Mouse (Mus musculus): Measurements from ENCODE around the gene Grin2b. TPM values are rescaled to one million over a fixed set of nuclear protein-coding genes. Genes with fewer than 3 reads are reported as not detected.

The Grin2b gene
- polyA plus RNA-seq, 1 experiment: not detected

- no peak for TF ChIP-seq USF1 (IDR thresholded peaks at IDR 0.05; ENCODE audit: low read depth)
- no peak for TF ChIP-seq FOSL1 (IDR thresholded peaks at IDR 0.05; ENCODE audit: insufficient read depth, low read length, poor library complexity, severe bottlenecking)
- TF ChIP-seq MAX (IDR thresholded peaks at IDR 0.05): no peak
- TF ChIP-seq MYOD1 (IDR thresholded peaks at IDR 0.05; ENCODE audit: control insufficient read depth, insufficient read length, low read depth): no peak
- TF ChIP-seq CTCF (IDR thresholded peaks at IDR 0.05; ENCODE audit: control insufficient read depth, insufficient read depth, insufficient read length): no peak
- no peak for TF ChIP-seq CEBPB (IDR thresholded peaks at IDR 0.05; ENCODE audit: low read depth)
- TF ChIP-seq MYOG (IDR thresholded peaks at IDR 0.05; ENCODE audit: control insufficient read depth, extremely low read depth, insufficient read length): no peak
- no peaks in the 10 kb centered on the region for H3K27me3 ChIP-seq (ENCODE audit: control insufficient read depth, insufficient read depth, insufficient read length)
Observed at GRCm38 (mm10) chr6:135865832-135866231, 307.5 kb downstream of the Grin2b start.

GRCm38 (mm10) chr6:135863965-135864364, 309.3 kb downstream of the Grin2b start:
- Histone ChIP-seq H3ac (ENCODE audit: control insufficient read depth, insufficient read length, low read depth) (no peak overlapping the region), H3K36me3 (ENCODE audit: control insufficient read depth, insufficient read depth) (no peaks in the 10 kb centered on the region), H3K79me3 (ENCODE audit: low read depth) (no peaks in the 10 kb centered on the region), H3K79me2 (ENCODE audit: control insufficient read depth, insufficient read depth) (no peaks in the 10 kb centered on the region), H3K4me3 (ENCODE audit: insufficient read depth, poor library complexity, severe bottlenecking) (no peak overlapping the region), H3K27me3 (ENCODE audit: control insufficient read depth, insufficient read depth, insufficient read length) (no peaks in the 10 kb centered on the region)
- TF ChIP-seq USF1 (IDR thresholded peaks at IDR 0.05; ENCODE audit: low read depth) (no peak), CEBPB (IDR thresholded peaks at IDR 0.05; ENCODE audit: low read depth) (no peak)

More at GRCm38 (mm10) chr6:135865832-135866231, 307.5 kb downstream of the Grin2b start:
- no peaks in the 10 kb centered on the region for H3K79me2 ChIP-seq (ENCODE audit: control insufficient read depth, insufficient read depth)
- no peak overlapping the region for H3K4me3 ChIP-seq (ENCODE audit: insufficient read depth, poor library complexity, severe bottlenecking)
- H3K36me3 ChIP-seq (ENCODE audit: control insufficient read depth, insufficient read depth): no peaks in the 10 kb centered on the region
- H3K79me3 ChIP-seq (ENCODE audit: low read depth): no peaks in the 10 kb centered on the region
- no peak overlapping the region for H3ac ChIP-seq (ENCODE audit: control insufficient read depth, insufficient read length, low read depth)

- Histone ChIP-seq H3K79me3 (ENCODE audit: low read depth) (no peaks in the 10 kb centered on the region), H3ac (ENCODE audit: control insufficient read depth, insufficient read length, low read depth) (no peak overlapping the region), H3K27me3 (ENCODE audit: control insufficient read depth, insufficient read depth, insufficient read length) (no peaks in the 10 kb centered on the region), H3K79me2 (ENCODE audit: control insufficient read depth, insufficient read depth) (no peaks in the 10 kb centered on the region), H3K4me3 (ENCODE audit: insufficient read depth, poor library complexity, severe bottlenecking) (no peak overlapping the region), H3K36me3 (ENCODE audit: control insufficient read depth, insufficient read depth) (no peaks in the 10 kb centered on the region)
- TF ChIP-seq MYOG (IDR thresholded peaks at IDR 0.05; ENCODE audit: control insufficient read depth, extremely low read depth, insufficient read length) (no peak), MYOD1 (IDR thresholded peaks at IDR 0.05; ENCODE audit: control insufficient read depth, insufficient read length, low read depth) (no peak), CEBPB (IDR thresholded peaks at IDR 0.05; ENCODE audit: low read depth) (no peak), USF1 (IDR thresholded peaks at IDR 0.05; ENCODE audit: low read depth) (no peak), FOSL1 (IDR thresholded peaks at IDR 0.05; ENCODE audit: insufficient read depth, low read length, poor library complexity, severe bottlenecking) (no peak), CTCF (IDR thresholded peaks at IDR 0.05; ENCODE audit: control insufficient read depth, insufficient read depth, insufficient read length) (no peak), MAX (IDR thresholded peaks at IDR 0.05) (no peak)
Observed at GRCm38 (mm10) chr6:135859502-135859901, 313.8 kb downstream of the Grin2b start.

- H3ac ChIP-seq (ENCODE audit: control insufficient read depth, insufficient read length, low read depth): no peak overlapping the region
- no peak overlapping the region for H3K4me3 ChIP-seq (ENCODE audit: insufficient read depth, poor library complexity, severe bottlenecking)
- no peaks in the 10 kb centered on the region for H3K27me3 ChIP-seq (ENCODE audit: control insufficient read depth, insufficient read depth, insufficient read length)
- no peaks in the 10 kb centered on the region for H3K79me3 ChIP-seq (ENCODE audit: low read depth)
- TF ChIP-seq CTCF (IDR thresholded peaks at IDR 0.05; ENCODE audit: control insufficient read depth, insufficient read depth, insufficient read length) (no peak), MAX (IDR thresholded peaks at IDR 0.05) (no peak), USF1 (IDR thresholded peaks at IDR 0.05; ENCODE audit: low read depth) (no peak), FOSL1 (IDR thresholded peaks at IDR 0.05; ENCODE audit: insufficient read depth, low read length, poor library complexity, severe bottlenecking) (no peak), MYOD1 (IDR thresholded peaks at IDR 0.05; ENCODE audit: control insufficient read depth, insufficient read length, low read depth) (no peak), MYOG (IDR thresholded peaks at IDR 0.05; ENCODE audit: control insufficient read depth, extremely low read depth, insufficient read length) (no peak), CEBPB (IDR thresholded peaks at IDR 0.05; ENCODE audit: low read depth) (no peak)
- no peaks in the 10 kb centered on the region for H3K36me3 ChIP-seq (ENCODE audit: control insufficient read depth, insufficient read depth)
- H3K79me2 ChIP-seq (ENCODE audit: control insufficient read depth, insufficient read depth): no peaks in the 10 kb centered on the region
Observed at GRCm38 (mm10) chr6:135854173-135854591, 319.1 kb downstream of the Grin2b start.

GRCm38 (mm10) chr6:135843755-135844154, 329.6 kb downstream of the Grin2b start:
- H3K4me3 ChIP-seq (ENCODE audit: insufficient read depth, poor library complexity, severe bottlenecking): no peak overlapping the region
- H3K27me3 ChIP-seq (ENCODE audit: control insufficient read depth, insufficient read depth, insufficient read length): no peaks in the 10 kb centered on the region
- TF ChIP-seq FOSL1 (IDR thresholded peaks at IDR 0.05; ENCODE audit: insufficient read depth, low read length, poor library complexity, severe bottlenecking) (no peak), MYOG (IDR thresholded peaks at IDR 0.05; ENCODE audit: control insufficient read depth, extremely low read depth, insufficient read length) (no peak), MAX (IDR thresholded peaks at IDR 0.05) (no peak), CEBPB (IDR thresholded peaks at IDR 0.05; ENCODE audit: low read depth) (no peak), CTCF (IDR thresholded peaks at IDR 0.05; ENCODE audit: control insufficient read depth, insufficient read depth, insufficient read length) (no peak), USF1 (IDR thresholded peaks at IDR 0.05; ENCODE audit: low read depth) (no peak), MYOD1 (IDR thresholded peaks at IDR 0.05; ENCODE audit: control insufficient read depth, insufficient read length, low read depth) (no peak)
- no peaks in the 10 kb centered on the region for H3K79me3 ChIP-seq (ENCODE audit: low read depth)
- H3K36me3 ChIP-seq (ENCODE audit: control insufficient read depth, insufficient read depth): no peaks in the 10 kb centered on the region
- H3ac ChIP-seq (ENCODE audit: control insufficient read depth, insufficient read length, low read depth): no peak overlapping the region
- H3K79me2 ChIP-seq (ENCODE audit: control insufficient read depth, insufficient read depth): no peaks in the 10 kb centered on the region

- Histone ChIP-seq H3K79me3 (ENCODE audit: low read depth) (no peaks in the 10 kb centered on the region), H3K27me3 (ENCODE audit: control insufficient read depth, insufficient read depth, insufficient read length) (no peaks in the 10 kb centered on the region)
- TF ChIP-seq CEBPB (IDR thresholded peaks at IDR 0.05; ENCODE audit: low read depth) (no peak), USF1 (IDR thresholded peaks at IDR 0.05; ENCODE audit: low read depth) (no peak), MYOD1 (IDR thresholded peaks at IDR 0.05; ENCODE audit: control insufficient read depth, insufficient read length, low read depth) (no peak), FOSL1 (IDR thresholded peaks at IDR 0.05; ENCODE audit: insufficient read depth, low read length, poor library complexity, severe bottlenecking) (no peak), CTCF (IDR thresholded peaks at IDR 0.05; ENCODE audit: control insufficient read depth, insufficient read depth, insufficient read length) (no peak), MYOG (IDR thresholded peaks at IDR 0.05; ENCODE audit: control insufficient read depth, extremely low read depth, insufficient read length) (no peak), MAX (IDR thresholded peaks at IDR 0.05) (no peak)
Observed at GRCm38 (mm10) chr6:135836353-135836752, 337.0 kb downstream of the Grin2b start.

More at GRCm38 (mm10) chr6:135836353-135836752, 337.0 kb downstream of the Grin2b start:
- H3K79me2 ChIP-seq (ENCODE audit: control insufficient read depth, insufficient read depth): no peaks in the 10 kb centered on the region
- H3K4me3 ChIP-seq (ENCODE audit: insufficient read depth, poor library complexity, severe bottlenecking): no peak overlapping the region
- H3K36me3 ChIP-seq (ENCODE audit: control insufficient read depth, insufficient read depth): no peaks in the 10 kb centered on the region
- H3ac ChIP-seq (ENCODE audit: control insufficient read depth, insufficient read length, low read depth): no peak overlapping the region
